Mouse (Mus musculus) ES-Bruce4 (cell line): ENCODE data around the gene Ttc7b.

ENCODE experiments used
- CTCF ChIP-seq: IDR thresholded peaks from one replicate; pipeline ENCODE4 v1.8.1; 2011; ENCODE audit warnings: low read depth, low read length
- POLR2A ChIP-seq: IDR thresholded peaks from one replicate; pipeline ENCODE4 v1.8.1; 2011; ENCODE audit warnings: low read length; ENCODE audit not compliant: insufficient read depth

DNA sequence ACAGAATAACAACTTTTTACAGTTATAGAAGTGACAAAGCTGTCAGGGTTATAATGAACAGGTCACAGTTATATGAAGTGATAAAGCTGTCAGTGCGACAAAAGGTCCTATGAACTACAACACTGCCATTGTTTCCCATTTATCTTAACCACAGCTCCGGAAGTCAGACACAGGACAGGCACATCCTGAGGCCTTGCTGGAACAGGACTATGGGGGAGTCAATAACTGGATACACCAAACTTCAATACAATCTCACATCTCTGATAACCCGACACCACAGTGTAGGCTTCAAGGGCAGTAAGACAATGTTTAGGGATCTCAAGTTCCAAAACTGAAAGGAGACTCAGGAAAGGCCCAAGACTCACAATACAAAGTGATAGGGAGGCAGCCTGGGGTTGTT lies 45.1 kb downstream of the Ttc7b start:
- TF ChIP-seq POLR2A = no peak
- no peak for TF ChIP-seq CTCF
